Mouse (Mus musculus) cerebellum, adult 11 months (tissue): ENCODE measurements around the gene Rasl11b.

Experiments used
- DNase-seq: peaks from one replicate; pipeline ENCODE4 v3.0.0; 2022

The Rasl11b gene

DNA sequence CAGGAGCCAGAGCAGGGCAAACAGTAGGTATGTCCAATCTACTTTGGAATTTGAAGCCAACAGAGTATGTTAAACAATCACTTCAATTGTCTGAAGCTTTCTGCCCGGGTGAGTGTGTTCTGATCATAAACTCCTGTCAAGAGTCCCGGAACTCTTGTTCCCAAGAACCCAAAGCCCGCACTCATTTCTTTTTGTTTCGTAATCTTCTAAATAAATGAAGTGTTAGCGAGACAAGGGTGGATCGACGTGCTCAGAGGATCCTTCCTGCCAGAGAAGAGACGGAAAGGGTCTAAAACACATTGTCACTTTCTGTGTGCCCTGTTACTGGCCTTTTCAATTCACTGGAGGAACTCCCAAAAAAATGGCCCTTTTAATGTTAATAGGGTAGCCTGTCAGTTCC, 6.2 kb upstream of the Rasl11b start:
- no peak for DNase-seq

- DNase-seq: no peak
These were observed 5.5 kb upstream of the Rasl11b start for GRCm38 (mm10) chr5:74189484-74190160.

DNA sequence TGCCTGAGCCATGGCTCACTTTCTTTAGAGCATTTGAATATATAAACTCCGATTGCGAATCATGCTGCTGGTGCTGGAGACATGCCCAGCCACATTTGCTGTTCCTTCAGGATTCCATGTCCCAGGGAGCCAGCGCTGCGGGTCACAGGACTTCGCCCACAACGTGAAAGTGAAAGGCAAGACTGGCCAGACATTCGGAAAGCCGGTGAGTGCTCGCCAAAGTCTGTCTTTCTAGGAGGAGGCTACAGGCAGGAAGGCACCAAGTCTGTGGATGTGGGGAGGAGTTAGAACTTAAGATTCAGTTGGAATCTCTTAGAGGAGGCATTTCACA, 5.0 kb upstream of the Rasl11b start:
- no peak for DNase-seq

GRCm38 (mm10) chr5:74190911-74191310, 4.2 kb upstream of the Rasl11b start:
- DNase-seq: no peak

GRCm38 (mm10) chr5:74193008-74193407, 2.1 kb upstream of the Rasl11b start:
- no peak for DNase-seq

- DNase-seq: no peak
These were observed 1.5 kb upstream of the Rasl11b start for GRCm38 (mm10) chr5:74193626-74194025.

- DNase-seq: peak; percentile 24
These were observed 852 bp upstream of the Rasl11b start for GRCm38 (mm10) chr5:74194027-74194840.

DNA sequence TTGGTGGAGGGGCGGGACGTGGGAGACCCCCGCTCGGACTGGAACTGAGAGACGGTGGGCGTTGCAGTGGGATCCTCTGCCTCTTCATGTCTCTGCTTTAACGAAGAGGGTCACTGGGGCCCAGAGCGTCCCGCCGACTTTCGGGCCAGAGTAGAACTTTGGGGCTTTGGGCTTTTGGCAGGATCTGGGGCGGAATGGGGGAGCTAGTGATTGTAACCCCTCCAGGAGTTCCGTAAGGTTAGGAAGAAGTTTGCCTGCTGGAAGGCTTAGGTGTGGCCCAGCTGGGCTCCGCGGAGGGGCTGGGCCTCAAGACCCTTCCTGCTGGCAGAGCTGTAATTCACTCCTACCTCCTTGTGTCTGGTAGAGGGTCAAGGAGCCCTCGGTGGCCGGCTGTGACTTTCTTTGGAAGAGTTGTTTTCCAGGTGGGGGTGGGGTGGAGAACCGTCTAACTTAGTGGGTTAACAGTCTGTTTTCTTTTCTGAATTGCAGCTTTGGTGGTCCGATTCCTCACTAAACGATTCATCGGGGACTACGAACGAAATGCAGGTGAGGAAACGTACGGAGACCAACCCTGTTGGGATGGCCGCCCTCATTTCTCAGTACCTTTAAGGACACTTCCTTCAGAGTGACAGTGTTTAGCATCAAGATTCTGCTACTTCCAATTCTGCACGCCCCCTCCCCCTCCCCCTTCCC, 674 bp downstream of the Rasl11b start:
- no peak for DNase-seq

DNA sequence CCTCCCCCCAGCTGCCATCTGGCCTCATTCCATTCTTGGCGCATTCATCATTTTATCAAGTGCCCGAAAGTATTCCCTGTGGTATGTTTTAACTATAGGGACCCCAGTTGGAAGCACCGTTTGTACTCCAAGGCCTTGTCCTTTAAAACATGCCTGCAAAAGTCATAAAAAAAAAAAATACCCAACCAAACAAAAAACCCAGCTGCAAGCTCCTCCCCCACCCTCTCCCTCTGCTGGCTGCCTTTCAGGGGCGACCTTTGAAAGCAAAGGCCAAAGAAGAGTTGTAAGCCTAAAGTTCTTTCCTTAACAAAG, 1.2 kb downstream of the Rasl11b start:
- no peak for DNase-seq

- DNase-seq: no peak
These were observed 2.6 kb downstream of the Rasl11b start for GRCm38 (mm10) chr5:74197541-74198330.

DNA sequence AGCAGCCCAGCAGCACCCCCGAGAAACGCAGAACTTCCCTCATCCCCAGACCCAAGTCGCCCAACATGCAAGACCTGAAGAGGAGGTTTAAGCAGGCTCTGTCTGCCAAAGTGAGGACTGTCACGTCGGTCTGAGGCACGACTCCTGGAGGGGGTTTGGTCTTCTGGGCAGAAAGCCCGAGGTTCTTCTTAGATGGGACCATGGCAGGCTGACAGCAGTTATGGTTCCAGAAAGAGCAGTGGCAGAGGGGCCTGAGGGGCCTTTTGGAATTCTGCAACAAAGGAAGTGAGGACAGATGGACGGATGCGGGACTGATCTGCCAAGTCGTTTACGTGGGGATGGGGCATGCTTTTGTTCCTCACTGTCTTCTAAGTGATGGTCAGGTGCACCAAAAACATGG, 3.4 kb downstream of the Rasl11b start:
- DNase-seq: no peak

GRCm38 (mm10) chr5:74199793-74200192, 4.7 kb downstream of the Rasl11b start:
- DNase-seq: no peak

DNA sequence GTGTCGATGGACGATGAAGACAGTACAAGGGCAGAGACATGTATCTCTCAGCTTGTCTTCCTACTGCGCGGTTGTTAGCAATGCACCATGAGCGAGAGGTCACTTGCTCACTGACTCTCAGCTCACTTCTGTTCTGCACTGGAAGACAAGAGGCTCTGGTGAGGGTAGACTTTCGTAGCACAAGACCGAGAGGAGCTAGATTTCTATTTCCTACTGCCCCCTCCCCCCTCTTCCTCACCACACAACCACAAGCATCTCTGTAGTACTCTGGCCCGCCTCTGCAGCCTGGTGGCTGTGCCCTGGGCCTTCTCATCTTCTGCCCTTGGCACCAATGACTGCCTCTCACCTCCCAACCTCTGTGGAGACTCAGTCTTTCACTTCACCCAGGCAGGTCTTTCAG, 5.4 kb downstream of the Rasl11b start:
- DNase-seq: no peak

DNA sequence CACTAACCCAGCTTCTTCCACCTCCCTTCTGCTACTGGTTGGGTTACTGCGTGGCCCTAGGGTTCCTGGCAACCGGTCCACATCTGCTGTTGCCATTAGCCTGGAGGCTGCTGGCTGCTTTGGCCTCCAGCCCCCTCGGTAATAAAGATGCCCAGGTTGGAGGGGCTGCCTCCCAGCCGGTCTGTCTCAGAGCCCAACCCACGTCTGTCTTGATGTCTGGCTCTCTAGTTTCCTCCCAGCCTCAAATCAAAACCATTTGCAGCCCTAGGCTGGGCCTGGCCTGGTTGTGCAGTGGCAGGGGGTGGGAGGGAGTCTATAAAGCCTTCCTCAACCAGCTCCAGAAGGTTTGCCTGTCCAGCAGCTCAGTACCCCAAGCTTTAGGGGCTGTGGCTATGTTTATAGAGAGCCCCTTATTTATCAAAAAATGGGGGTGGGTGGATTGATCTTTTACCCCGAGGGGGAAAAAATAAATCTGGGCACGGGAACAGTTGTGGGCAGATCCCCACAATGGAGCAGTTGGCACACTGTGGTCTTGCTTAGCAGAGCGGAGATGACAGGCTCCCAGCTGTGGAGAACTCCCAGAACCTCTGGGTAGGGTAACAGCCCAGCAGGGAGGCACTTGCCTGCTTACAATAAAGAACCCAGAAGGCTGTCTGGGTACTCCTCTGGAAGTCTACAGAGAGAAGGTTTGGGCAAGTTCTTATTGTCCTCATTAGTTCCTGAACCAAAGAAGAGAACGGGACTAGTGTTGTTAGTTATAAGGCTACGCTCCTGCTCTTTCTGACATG, 6.7 kb downstream of the Rasl11b start:
- DNase-seq: no peak

DNA sequence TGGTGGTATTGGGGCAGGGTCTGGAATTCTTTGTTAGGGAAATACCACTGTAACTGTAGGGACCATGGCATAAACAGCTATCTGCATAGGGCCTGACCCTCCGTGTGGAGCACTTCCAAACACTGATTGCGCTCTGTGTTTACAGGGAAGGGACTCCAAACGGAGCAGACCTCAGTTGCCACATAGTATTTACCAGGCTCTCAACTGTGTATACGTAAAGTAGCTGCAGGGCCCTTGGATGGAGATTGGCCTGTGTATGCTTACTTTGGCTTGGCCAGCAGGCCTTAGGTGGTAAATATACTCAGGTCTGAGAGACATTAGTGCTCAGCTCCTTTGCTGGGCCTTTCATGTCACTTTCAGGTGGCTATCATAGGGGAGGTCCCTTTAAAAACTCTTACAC, 7.4 kb downstream of the Rasl11b start:
- no peak for DNase-seq

DNA sequence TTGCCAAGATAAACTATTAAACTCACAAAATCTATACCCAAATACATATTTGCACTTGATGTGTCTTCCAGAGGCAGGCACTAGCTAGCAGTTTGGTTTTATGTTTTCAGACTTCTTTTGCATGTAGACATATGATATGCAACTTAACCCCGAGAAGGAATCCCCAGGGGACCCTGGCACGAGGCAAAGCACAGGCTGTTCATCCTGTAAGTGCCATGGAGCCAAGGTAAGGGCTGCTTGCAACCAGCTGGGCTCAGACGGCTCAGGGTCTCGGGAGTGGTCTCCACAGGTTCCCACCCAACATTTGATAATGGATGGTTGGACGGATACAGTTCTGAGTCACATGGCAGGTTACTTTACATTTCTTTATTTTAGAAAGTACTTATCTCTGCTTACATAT, 9.4 kb downstream of the Rasl11b start:
- no peak for DNase-seq

DNA sequence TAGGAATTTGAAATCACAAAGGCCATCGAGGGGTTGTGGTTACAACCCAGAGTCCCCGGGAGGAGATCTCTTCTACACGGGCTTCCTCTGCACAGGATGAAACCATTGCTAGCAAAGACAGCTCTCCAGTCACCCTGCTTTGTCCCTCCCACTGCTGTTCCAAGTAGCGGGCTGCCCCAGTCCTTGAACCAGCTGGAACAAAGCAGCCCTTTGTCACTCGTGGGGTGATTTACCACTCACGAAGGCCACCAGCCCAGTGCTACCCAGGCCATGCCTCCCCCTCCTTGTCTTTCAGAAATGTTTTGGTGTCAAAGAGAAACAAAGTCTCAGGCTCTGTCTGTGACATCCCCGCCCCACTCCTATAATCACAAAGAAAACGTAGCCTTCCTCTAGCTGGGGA, 10.4 kb downstream of the Rasl11b start:
- no peak for DNase-seq

DNA sequence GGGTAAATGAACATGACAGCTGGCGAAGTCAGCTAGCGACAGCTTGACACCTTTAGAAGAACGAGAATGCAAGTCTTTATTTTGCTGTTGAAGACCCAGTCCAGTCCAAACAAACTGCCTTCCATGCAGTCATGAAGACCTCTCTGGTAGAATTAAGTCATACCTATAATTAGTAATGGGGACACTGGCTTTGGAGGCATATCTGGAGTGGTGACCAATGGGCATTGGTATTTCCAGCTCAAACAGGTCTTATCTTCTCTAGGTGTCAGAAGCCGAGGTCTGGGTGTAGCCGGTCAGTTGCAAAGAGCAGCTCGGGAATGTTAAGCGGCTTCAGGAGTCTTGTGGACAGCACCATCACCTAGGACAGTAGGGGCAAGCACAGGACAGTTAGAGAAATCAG, 11.0 kb downstream of the Rasl11b start:
- no peak for DNase-seq

- DNase-seq: no peak
These were observed 11.6 kb downstream of the Rasl11b start for GRCm38 (mm10) chr5:74206649-74207048.

DNA sequence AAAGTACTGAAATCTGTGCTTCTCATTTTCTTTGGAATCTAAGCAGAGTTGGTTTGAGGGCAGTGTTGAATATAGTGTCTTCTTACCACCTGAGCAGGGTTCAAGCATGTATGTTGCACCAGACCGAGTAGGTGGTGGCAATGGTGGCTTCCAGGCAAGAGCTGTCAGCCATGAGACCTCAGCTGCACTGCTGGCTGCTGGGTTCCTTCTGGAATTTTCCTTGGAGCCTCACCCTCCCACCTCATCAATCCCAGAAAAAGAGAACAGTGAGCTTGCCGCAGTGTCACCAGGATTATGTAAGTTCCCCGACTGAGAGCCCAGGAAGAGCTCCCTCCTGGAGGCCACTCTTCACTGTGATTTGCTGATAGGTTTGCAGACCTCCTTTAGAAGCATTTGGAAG, 12.1 kb downstream of the Rasl11b start:
- no peak for DNase-seq

DNA sequence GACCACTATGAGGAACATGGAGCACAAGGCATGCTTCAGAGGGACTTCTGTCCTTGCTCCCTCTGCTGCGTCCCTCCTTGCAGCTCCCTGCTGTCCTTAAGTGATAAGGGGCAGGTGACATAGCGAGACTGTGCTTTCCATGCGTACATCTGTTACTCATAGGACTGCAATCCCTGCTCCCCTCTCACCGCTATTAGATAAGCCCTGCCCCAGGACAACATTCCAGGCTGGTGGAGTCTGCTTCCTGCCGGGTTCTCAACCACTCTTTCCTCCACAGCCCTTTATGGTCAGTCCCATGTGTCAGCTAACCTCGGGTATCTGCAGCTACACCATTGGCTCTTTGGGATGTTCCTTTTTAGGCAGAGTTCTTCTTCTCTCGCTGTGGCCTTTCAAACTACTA, 13.4 kb downstream of the Rasl11b start:
- no peak for DNase-seq

GRCm38 (mm10) chr5:74209640-74210039, 14.6 kb downstream of the Rasl11b start:
- peak; percentile 20 for DNase-seq

DNA sequence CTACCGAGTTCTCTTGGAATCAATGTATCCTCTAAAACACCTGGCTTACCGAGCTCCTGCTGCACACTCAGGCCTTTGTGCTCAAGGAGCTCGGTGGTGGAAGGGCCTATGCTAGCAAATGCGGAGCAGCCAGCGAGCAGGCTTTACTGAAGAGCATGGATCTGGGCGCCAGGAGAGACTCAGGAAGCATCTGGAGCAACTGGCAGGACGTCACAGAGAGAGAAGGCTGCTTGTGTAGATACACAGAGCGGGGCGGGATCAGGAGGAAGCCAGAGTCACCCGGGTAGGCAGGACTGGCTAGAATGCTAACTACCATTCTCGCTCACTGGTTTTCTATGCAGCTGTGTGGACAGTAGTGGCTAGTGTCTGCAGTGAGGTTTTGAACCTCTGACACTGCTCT, 16.3 kb downstream of the Rasl11b start:
- no peak for DNase-seq
